Mouse (Mus musculus): ENCODE results near the gene 4430402I18Rik.

The 4430402I18Rik gene

DNA sequence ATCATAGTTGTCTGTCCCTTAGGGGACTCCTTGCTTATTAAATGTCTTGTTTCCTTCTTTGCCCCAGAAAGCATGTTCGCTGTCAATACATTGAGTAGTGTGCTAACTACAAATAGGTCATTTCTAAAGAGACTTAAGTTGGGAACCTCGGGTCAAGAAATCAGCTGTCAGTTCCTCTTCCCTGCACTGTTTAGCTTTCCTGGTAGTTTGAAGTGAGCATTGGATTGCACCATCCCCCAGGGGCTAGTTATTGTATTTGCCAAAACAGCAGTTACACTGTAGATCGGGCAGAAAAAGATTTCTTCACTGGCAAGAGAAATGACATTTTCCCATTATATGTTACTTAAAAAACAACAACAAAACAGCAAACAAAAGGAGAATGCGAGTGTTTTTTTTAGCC, 578 bp upstream of the 4430402I18Rik start:
- no peak for DNase-seq (ENCODE audit: low spot score)

DNA sequence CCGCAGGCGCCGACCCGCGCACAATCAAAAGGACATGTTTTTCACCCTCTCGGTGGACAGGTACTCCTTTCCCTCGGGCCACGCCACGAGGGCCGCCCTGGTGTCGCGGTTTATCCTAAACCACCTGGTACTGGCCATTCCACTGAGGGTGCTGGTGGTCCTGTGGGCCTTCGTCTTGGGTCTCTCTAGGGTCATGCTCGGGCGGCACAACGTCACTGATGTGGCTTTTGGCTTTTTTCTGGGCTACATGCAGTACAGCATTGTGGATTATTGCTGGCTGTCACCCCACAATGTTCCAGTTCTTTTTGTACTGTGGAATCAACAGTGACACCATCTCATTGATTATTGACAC, 3.1 kb downstream of the 4430402I18Rik start:
- no peak for DNase-seq (ENCODE audit: low spot score)

DNA sequence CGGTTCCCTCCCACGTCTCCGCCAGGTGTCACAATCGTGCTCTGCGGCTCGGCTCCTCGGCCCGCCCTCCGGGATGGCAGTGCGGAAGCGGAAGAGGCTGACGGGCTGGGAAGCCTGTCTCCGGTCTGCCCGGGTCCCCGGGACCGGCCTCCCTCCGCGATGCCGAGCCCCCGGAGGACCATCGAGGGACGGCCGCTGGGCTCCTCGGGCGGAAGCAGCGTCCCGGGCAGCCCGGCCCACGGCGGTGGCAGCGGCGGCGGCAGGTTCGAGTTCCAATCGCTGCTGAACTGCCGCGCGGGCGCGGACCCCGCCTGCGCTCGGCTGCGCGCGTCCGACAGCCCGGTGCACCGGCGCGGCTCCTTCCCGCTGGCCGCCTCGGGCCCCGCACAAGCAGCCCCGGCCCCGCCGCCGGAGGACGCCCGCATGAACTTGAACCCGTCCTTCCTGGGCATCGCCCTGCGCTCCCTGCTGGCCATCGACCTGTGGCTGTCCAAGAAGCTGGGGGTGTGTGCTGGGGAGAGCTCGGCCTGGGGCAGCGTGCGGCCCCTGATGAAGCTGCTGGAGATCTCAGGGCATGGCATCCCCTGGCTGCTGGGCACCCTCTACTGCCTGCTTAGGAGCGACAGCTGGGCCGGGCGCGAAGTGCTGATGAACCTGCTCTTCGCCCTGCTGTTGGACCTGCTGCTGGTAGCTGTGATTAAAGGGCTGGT, 3.6 kb downstream of the 4430402I18Rik start, which contains the start of gene Plpp6:
Plpp6 (plus strand) TSS at position 112 of the 710 bp plus-strand sequence.
- DNase-seq (ENCODE audit: low spot score): peak; percentile 45

DNA sequence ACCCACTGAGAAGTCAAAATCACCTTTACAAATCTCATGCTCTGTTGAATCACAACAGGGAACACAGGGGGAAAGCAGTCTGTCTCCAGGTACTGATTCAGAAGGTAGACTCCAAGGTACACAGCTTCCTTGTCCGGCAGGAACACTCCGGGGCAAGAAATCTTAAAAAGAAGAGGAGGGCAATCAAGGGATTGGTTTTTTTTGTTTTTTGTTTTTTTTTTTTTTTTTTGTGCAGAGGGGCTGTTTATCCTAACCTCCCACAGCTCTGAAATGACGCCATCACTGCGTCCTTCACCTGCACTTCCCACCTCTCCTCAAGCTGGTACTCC, 4.1 kb downstream of the 4430402I18Rik start:
- DNase-seq (ENCODE audit: low spot score): no peak

DNA sequence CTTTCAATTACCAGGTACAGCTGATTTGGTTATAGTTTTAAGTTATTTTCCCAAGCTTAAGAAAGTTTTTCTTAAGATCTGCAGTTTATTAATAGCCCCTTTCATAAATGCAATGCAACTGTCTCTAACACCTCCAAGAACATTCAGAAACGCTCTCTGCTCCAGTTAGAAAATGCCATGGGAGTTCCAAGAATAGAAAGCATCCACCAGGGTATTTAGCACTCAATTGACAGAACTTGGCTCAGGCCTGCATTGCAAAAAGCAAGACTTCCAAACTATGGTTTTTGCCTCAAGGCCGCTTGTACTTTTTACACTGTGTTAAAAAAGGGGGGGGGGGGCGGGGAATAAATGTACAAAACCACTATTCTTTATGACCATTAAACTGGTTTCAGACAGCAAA, 4.5 kb downstream of the 4430402I18Rik start:
- no peak for DNase-seq (ENCODE audit: low spot score)

DNA sequence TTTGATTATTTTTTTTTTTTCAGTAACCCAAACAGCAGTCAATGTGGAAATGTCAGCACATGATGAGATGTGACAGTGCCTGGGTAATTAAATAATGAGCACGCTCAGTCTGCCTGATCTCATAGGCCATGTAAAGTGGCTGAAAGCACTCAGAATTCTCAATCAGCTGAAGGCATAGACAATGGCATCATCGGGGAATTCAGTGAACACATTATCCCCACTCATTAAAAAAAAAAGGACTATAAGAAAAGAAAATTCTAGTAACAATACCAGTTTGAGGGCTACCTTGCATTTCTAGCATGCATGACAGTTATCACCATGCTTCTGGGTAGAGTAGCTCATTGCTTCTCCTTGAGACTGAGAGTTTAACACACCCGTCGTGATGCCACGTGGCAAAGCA, 16.3 kb downstream of the 4430402I18Rik start:
- DNase-seq (ENCODE audit: low spot score): no peak

DNA sequence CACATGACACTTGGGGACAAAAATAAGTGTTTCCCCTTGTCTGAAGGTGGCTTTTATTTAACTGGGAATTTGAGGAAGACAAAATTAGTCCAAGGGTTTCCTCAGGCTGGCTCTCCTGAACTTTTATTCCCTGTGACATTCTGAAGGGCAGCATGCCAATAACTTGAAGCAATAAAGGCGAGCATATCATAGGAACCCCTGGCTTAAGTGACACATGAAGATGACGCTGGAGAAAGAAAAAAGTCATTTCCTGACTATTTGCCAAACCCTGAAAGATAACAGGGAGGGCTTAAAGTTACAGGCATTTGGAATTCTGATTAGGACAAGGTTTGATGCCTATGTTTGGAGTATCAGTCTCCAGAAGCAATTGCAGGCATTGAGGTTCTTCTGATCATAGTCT, 20.3 kb downstream of the 4430402I18Rik start:
- no peak for DNase-seq (ENCODE audit: low spot score)

DNA sequence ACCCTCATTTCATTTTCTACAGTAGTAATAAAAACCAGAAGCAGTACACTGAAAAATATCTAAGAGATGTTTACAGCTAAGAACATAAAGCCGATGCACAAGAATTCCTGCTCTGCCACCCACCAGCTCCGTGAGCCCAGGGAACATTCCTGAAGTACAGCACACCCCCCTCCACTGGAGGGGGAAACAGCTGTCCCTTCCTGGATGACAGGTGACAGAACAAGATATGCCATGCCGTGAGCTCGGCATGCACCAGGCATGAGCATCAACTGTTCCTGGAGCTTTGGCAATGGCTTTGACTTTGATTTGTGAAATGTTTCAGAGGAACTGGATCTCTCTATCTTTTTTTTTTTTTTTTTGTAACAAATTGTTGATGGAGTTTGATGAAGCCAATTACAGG, 20.8 kb downstream of the 4430402I18Rik start:
- no peak for DNase-seq (ENCODE audit: low spot score)

DNA sequence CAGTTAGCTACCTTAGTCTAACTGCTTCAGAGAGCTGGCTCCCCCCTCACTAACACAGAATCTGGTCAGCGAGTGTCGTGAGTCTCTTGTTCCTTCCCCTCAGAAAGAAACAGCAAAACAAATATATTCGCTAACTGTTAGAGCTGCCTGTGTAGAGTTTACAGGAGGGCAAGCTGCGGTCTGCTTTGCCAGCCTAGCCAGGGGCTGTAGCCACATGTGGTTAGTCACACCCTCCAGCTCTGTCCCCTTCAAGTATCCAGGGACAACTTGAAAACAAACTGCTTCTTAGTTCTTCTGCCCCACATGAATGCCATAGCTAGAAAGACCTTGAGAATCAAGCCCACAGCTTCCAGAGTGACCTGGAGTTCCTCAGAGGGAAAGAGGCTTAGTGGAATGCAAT, 26.3 kb downstream of the 4430402I18Rik start:
- DNase-seq (ENCODE audit: low spot score): no peak

DNA sequence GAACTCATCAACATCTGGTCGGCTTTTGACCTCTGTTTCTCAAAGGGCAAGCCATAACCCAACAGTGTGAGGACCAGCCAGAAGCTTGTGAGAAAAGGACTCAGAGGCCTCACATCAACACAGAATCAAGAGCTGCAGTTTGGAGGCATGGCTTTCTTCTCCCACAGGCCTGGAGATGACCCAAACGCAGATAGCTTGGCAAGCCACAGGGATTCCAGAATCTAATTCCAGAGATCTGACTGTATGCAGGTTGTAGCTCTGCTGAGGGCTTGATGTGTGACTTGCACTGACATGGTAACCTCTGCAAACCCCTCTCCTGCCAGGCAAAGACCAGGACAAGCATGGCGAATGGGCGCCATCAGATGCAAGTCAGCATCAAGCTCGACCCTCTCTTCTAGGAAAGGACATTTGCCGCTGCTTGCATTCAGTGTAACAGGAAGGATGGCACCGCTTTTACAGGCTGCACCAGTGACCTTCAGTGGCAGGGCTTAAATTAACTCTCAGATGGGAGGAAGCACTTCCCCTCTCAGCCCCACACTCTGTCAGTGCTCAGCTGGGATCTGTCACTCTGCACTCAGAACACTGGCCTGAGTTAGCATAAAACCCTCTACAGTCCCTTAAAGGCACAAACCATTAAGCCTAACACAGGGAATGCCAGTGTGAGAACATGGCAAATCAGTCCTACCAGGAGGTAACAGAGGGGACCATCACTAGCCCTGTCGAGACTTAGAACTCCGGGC, 27.3 kb downstream of the 4430402I18Rik start:
- no peak for DNase-seq (ENCODE audit: low spot score)

DNA sequence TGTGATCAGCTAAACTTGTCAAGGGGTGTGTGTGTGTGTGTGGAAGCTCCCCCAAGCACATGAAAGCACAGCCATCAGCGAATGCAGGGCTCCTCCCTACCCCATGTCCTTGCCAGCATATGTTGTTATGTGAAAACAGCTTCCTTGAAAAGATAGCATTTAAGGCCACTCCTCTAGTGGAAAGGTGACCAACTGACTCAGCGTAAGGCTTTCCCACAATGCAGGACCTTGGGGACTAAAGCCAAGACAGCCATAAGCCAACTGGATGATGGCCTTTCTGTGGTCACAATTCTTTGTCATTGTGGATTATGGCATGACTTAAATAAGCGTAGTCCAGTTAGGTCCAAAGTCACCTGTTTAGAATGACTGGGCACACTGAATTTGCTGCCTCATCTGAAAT, 32.7 kb downstream of the 4430402I18Rik start:
- DNase-seq (ENCODE audit: low spot score): no peak

DNA sequence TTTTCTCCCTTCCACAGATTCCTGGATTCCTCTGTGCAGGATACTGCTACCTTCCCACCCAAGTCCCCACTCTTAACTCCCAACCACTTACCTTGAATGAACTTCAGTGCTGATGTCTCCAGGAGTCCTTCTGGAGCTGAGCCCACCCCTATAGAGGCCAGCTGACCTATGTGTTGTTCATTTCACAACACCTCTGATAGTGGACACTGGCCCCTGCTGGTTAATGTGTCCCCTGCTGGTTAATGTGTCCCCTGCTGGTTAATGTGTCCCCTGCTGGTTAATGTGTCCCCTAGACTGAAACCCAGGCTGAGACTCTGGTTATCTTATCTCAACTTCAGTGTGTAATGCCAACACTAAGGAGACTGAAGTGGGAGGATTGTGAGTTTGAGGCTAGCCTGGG, 38.6 kb downstream of the 4430402I18Rik start:
- DNase-seq (ENCODE audit: low spot score): no peak

DNA sequence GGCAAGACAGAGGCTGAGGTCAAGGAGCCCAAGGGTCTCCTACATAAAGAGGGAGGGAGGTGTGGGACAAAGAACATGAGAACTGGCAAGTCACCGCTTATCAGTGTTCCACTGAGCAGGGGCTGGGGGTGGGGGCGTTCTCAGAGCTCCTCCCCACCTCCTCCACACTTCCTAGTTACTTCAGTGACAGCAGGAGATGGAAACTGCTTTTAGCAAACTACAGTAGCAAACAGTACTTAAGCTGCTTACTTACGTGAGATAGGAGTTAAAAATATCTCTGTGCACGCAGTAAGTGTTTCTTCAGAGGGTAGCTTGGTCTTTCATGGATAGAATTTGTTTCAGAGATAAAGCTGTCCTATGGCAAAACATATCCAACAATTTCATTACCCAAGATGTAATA, 40.2 kb downstream of the 4430402I18Rik start:
- no peak for DNase-seq (ENCODE audit: low spot score)

DNA sequence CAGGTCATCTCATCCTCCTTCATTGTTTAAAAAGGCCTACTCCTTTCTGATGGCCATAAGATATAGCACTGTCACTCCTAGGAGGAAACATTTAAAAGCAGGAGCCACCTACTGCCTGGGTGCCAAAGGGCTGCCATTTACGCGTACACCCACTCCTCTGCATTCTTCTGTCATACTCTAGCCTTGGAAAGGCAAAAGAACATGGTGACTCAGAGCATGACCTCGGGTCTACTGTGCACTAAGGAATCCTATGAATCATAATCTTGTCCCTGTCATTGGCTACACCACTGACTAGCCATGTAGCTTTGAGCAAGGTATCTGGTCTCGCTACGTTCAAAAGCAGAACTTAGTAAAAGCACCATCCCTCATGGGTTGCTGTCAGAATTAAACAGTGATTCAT, 41.2 kb downstream of the 4430402I18Rik start:
- DNase-seq (ENCODE audit: low spot score): no peak

DNA sequence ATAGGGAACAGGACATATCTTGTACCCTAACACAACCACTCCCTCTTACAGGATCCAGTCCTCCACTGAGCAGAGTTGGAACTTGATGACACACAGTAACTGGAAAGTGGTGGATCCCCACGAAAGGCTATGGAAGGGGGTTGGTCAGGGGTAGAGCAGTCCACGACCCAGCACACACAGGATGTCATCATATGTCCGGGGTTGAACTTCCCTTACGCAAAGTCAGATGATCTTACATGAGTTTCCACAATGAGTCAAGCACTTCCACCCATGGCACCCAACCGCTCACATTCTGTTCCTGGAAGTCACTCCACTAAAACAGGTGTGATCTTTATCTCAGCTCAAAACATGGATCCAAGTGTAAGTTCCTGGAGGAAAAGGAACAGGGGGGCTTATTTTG, 49.8 kb downstream of the 4430402I18Rik start:
- DNase-seq (ENCODE audit: low spot score): no peak

DNA sequence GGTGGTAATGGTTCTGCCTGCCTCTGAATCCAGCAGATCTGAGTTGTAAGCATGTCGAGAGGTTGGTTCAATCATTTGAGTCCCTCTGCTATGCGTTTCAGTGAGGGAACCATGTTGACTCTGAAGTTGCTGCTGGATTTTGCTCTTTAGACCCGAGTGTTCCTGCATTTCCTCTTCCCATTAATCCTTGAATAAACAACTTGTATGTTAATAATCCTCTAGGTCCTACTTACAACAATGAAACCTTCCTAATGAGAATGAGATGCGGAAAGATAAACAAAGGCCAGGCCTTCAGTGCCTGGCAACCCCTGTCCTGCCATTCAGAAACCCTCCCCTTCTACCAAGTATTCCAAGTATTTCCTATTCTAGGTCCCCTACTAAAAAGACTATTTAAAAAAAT, 51.1 kb downstream of the 4430402I18Rik start:
- DNase-seq (ENCODE audit: low spot score): no peak

DNA sequence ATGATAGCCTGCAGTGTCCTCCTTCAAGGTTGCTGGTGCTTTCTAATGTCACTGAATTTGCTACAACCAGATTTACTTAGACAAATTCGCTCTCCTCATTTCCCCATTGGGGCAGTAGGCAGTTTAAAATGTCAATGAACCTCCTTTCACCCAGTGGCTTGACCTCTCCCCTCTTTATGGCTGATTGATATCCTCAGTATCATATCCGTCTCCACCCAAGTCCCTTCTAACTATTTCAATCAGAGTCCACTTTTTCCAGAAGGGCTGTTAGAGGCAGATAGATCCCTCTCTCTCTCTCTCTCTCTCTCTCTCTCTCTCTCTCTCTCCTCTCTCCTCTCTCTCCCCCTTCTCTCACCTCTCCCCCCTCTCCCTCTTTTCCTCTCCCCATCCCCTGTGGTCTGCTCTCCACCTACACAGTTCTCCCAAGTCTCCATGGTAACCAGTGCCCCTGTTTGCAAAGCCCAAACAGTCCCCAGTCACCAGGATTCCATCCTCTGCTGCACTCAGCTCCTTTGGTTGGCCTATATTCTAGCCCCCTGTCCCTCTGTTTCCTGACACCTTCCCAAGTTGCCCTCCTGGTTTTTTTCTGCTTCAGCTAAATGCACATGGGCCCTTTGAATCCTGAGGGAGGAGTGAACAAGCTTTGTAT, 51.9 kb downstream of the 4430402I18Rik start:
- no peak for DNase-seq (ENCODE audit: low spot score)

DNA sequence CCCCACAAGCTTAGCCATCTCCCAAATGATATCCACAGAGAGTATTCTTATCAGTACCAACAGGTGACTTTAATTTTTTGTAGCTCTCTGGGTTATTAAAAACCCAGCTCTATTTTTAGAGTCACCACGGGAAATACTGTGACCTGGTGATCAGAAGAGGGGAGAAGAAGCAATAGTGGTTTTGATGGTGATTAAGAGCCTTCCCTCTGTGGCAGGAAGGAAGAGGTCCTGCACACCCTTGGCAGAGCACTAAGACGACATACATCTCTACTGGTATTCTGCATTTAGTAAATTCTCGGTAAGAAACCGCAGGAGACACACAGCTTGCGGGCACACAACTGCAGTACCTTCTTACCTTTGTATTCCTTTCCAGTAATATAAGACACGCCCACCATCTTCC, 53.0 kb downstream of the 4430402I18Rik start:
- no peak for DNase-seq (ENCODE audit: low spot score)

DNA sequence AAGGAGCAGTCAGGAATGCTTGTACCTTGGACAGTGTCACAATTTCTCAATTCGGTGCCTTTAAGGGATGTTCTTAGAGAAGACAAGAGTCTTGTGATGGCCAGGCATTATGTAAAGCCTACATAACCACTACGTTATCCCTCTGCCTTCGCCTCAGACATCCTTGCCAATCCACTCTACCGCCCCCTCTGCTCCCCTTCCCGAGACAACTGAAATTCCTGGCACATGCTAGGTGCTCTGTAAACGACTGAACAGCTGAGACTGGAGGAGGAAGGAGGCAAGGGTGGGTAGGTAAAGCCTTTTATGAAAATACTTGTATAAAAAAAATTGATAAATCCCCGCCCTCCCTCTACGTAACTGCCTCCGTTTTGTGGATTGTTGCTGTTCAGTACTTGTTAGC, 58.9 kb downstream of the 4430402I18Rik start:
- no peak for DNase-seq (ENCODE audit: low spot score)

DNA sequence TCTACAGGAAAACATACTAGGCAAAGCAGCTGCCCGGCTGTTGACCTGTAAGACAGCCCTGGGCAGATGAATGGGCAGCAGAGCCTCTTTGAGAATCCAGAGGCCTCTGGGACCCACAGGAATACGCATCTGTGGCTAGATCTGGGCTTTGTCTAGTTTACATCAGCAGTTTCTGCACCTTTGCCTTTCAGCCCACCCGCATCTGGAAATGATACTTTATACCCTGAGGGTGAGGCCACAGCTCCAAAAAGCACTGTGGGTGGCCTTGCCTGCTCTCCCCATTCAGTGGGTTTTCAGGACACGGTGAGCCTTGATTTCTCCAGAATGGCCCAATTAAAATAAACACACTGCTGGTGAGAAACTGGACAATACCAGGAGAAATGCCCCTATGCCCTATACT, 59.4 kb downstream of the 4430402I18Rik start:
- DNase-seq (ENCODE audit: low spot score): no peak

DNA sequence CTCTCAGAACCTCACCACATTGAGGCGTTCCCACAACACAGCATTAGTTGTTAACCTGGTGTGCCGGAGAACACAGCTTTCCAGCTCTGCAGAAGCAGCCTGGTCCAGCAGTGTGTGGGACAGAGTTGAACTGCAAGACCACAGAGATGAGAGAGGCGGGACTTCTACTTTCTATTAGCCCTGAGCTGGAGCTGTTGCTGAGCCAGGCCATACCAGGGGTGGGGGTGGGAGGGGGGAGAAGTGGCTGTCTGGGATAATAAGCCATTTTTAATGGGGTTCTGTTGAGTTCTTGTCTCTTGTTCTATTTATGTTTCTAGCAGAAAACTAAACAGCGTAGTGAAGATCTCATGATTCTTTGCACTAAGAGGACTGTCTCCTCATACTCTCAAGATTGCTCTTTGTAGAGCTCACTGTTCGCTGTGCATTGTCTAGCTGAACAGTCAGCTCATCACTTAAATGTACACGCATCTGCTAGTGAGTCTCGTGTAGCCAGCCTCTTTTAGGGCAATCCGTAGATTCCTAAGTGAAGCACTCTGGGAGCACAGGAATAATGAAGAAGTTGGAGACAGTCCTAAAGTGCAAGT, 64.0 kb downstream of the 4430402I18Rik start:
- DNase-seq (ENCODE audit: low spot score): no peak

DNA sequence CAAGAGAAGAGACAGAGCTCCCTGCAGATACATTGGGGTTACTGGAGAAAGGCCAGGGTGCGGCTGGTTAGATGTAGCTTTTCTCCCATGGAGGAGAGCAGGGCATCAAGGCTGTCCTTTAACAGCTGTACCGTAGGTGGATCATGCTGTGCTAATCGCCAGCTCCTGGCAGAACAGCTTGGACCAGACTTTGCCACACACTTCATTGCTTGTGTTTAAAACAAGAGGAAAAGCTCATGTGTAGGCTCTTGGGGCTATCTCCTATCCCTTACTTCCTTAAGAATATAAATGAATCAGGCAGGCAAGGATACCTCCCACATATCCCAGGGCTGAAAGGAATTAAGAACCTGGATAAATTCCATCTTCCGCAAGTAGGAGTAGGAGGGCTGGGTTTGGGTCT, 64.8 kb downstream of the 4430402I18Rik start:
- DNase-seq (ENCODE audit: low spot score): no peak

DNA sequence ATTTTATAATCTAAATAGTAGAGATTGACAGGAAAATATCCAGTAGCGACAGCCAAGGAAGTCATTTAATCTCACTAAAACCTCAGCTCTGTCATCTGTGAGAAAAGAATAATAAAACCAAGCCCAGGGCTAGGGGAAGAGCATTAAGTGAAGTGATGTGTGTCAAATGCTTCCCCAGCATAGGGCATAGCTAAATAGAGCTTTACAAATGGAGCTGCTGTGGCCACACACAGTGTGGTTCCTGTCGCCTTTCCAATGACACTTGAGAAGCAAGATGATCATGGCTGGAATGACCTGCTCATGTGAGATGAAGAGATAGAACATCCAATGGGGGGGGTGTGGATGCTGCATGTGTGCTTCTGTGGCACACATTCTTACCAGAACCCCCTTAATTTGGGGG, 65.5 kb downstream of the 4430402I18Rik start:
- no peak for DNase-seq (ENCODE audit: low spot score)
